8 mouse cellular contexts compared by ENCODE assay signal in the genomic region with DNA sequence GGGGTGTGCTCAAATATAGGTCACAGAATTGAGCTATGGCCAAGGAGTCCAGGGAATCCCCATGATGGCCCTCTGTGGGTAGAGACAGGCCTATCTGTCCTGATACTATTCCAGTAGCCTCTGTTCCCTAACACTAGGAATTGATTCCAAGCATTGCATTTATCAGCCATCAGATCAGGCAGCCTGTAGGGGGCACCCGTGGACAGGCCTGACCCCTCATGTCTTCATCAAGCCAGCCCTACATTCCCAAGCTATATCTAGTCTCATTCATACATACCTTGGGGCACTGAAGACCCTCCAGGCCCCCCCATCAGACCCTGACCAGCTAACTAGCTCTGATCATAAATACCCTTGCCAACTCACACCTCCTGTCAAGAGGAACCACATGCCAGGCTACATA. TPM values are rescaled to one million over a fixed set of nuclear protein-coding genes. Genes with fewer than 3 reads are reported as not detected.
A peak's percentile ranks its signal among the peaks of the same experiment; 100 is the strongest.
DNase-seq lines count a peak whose midpoint lies in the region; ATAC-seq and TF ChIP-seq lines count a peak whose summit lies in the region.

No protein-coding gene starts in this region.

- no peak for TF ChIP-seq POLR2A in embryonic fibroblast, embryonic 13.5 days (IDR thresholded peaks at IDR 0.05; ENCODE audit: low read depth, low read length)

- no peaks in the 10 kb centered on the region for H3K9me3 ChIP-seq in heart, embryonic 10.5 days
- no peaks in the 10 kb centered on the region for H3K9me3 ChIP-seq in midbrain, embryonic 13.5 days

- TF ChIP-seq CTCF in embryonic fibroblast, embryonic 13.5 days (IDR thresholded peaks at IDR 0.05; ENCODE audit: borderline replicate concordance, insufficient read depth, low read length): peak; percentile 51; the same call in 1 of the 2 replicates

- no peak overlapping the region for H3K4me3 ChIP-seq in heart, embryonic 10.5 days
- no peak overlapping the region for H3K4me3 ChIP-seq in embryonic fibroblast, embryonic 13.5 days (ENCODE audit: insufficient read depth, low read length)
- no peak overlapping the region for H3K4me3 ChIP-seq in midbrain, embryonic 13.5 days (replicated peaks)

- H3K27me3 ChIP-seq in heart, embryonic 10.5 days (ENCODE audit: insufficient read depth, poor library complexity, severe bottlenecking): no peaks in the 10 kb centered on the region
- no peaks in the 10 kb centered on the region for H3K27me3 ChIP-seq in midbrain, embryonic 13.5 days

- H3K4me1 ChIP-seq in heart, embryonic 10.5 days: peaks cover 8% of the 10 kb centered on the region
- H3K4me1 ChIP-seq in embryonic fibroblast, embryonic 13.5 days (ENCODE audit: control insufficient read depth, insufficient read depth, low read length): no peaks in the 10 kb centered on the region
- H3K4me1 ChIP-seq in midbrain, embryonic 13.5 days (replicated peaks): peaks cover 6% of the 10 kb centered on the region

- peak; percentile 55; the same call in 1 of the 2 replicates for ATAC-seq in midbrain, embryonic 13.5 days

- WGBS in heart, embryonic 10.5 days: 0% methylated on average over 1 of the region's 1 CpGs
- 0% methylated on average over 1 of the region's 1 CpGs for WGBS in midbrain, embryonic 13.5 days

- no peak overlapping the region for H3K4me2 ChIP-seq in midbrain, embryonic 13.5 days (replicated peaks)

- H3K27ac ChIP-seq in heart, embryonic 10.5 days: no peak overlapping the region
- no peak overlapping the region for H3K27ac ChIP-seq in embryonic fibroblast, embryonic 13.5 days (ENCODE audit: insufficient read depth, low read length)
- no peak overlapping the region for H3K27ac ChIP-seq in midbrain, embryonic 13.5 days

- H3K9ac ChIP-seq in midbrain, embryonic 13.5 days (replicated peaks): no peak overlapping the region

- DNase-seq in heart, postnatal 10 days: peak; percentile 48 to 55
- no peak for DNase-seq in heart, embryonic 10.5 days (ENCODE audit: low spot score)
- peak; percentile 42 to 46 for DNase-seq in B cell, adult 2 months
- peak; percentile 70 for DNase-seq in ZHBTc4 (ENCODE audit: low read depth, low spot score)
- DNase-seq in left cerebral cortex, adult 18-20 months (ENCODE audit: low spot score in 2 of 2): peak; percentile 53 to 66
- DNase-seq in T-cell, adult 2 months (ENCODE audit: low spot score): no peak

- H3K36me3 ChIP-seq in heart, embryonic 10.5 days: peaks cover 22% of the 10 kb centered on the region
- H3K36me3 ChIP-seq in midbrain, embryonic 13.5 days: peaks cover 10% of the 10 kb centered on the region; the same call in 1 of the 2 replicates

- intact Hi-C loops in heart, postnatal 10 days (cut with DNase I): no loop called here

RNA-seq across cellular contexts. Expression of a gene that starts 17.7 kb away (rescaled TPM):
- 10 to 100 TPM; 16.5 to 20.8 TPM for total RNA-seq in heart, postnatal 10 days (2021)
- 37.7 and 42.5 TPM in 2 replicates for polyA plus RNA-seq in heart, embryonic 10.5 days (2016; fragmentation: Nextera tagmentation; extraction: Ambion mirVana)
- 22.8 and 28.1 TPM in 2 replicates for polyA plus RNA-seq in embryonic fibroblast, embryonic 13.5 days (2011; ENCODE audit: insufficient read length, low read depth, missing spikeins)
- 10 to 100 TPM; 26.8 to 28.0 TPM for total RNA-seq in left cerebral cortex, adult 18-20 months (2021)
- polyA plus RNA-seq in midbrain, embryonic 13.5 days (2015; fragmentation: Nextera tagmentation; extraction: Ambion mirVana): 31.8 and 33.2 TPM in 2 replicates

RNA-seq across cellular contexts. Expression of a gene that starts 18.0 kb away (rescaled TPM):
- 10 to 100 TPM; 16.8 to 20.7 TPM for total RNA-seq in heart, postnatal 10 days (2021)
- 185 and 235 TPM in 2 replicates for polyA plus RNA-seq in heart, embryonic 10.5 days (2016; fragmentation: Nextera tagmentation; extraction: Ambion mirVana)
- 62.0 and 75.1 TPM in 2 replicates for polyA plus RNA-seq in embryonic fibroblast, embryonic 13.5 days (2011; ENCODE audit: insufficient read length, low read depth, missing spikeins)
- 1 to 10 TPM; 4.2 to 6.5 TPM for total RNA-seq in left cerebral cortex, adult 18-20 months (2021)
- 84.6 and 88.0 TPM in 2 replicates for polyA plus RNA-seq in midbrain, embryonic 13.5 days (2015; fragmentation: Nextera tagmentation; extraction: Ambion mirVana)

RNA-seq across cellular contexts. Expression of a gene that starts 23.6 kb away (rescaled TPM):
- total RNA-seq in heart, postnatal 10 days (2021): 10 to 100 TPM; 27.6 to 29.5 TPM
- 173 and 225 TPM in 2 replicates for polyA plus RNA-seq in heart, embryonic 10.5 days (2016; fragmentation: Nextera tagmentation; extraction: Ambion mirVana)
- 60.2 and 67.7 TPM in 2 replicates for polyA plus RNA-seq in embryonic fibroblast, embryonic 13.5 days (2011; ENCODE audit: insufficient read length, low read depth, missing spikeins)
- 10 to 100 TPM; 26.1 to 28.3 TPM for total RNA-seq in left cerebral cortex, adult 18-20 months (2021)
- polyA plus RNA-seq in midbrain, embryonic 13.5 days (2015; fragmentation: Nextera tagmentation; extraction: Ambion mirVana): 143 and 151 TPM in 2 replicates

RNA-seq across cellular contexts. Expression of a gene that starts 45.5 kb away (rescaled TPM):
- 10 to 100 TPM in 1 of 2 experiments, 1 to 10 TPM in 1; 8.0 to 14.3 TPM for total RNA-seq in heart, postnatal 10 days (2021)
- polyA plus RNA-seq in heart, embryonic 10.5 days (2016; fragmentation: Nextera tagmentation; extraction: Ambion mirVana): 5.8 and 8.6 TPM in 2 replicates
- polyA plus RNA-seq in embryonic fibroblast, embryonic 13.5 days (2011; ENCODE audit: insufficient read length, low read depth, missing spikeins): 0.97 and 1.7 TPM in 2 replicates
- 100 to 1,000 TPM; 104 to 116 TPM for total RNA-seq in left cerebral cortex, adult 18-20 months (2021)
- 38.3 and 45.9 TPM in 2 replicates for polyA plus RNA-seq in midbrain, embryonic 13.5 days (2015; fragmentation: Nextera tagmentation; extraction: Ambion mirVana)

RNA-seq across cellular contexts. Expression of a gene that starts 46.2 kb away (rescaled TPM):
- total RNA-seq in heart, postnatal 10 days (2021): 1 to 10 TPM; 1.2 TPM
- polyA plus RNA-seq in heart, embryonic 10.5 days (2016; fragmentation: Nextera tagmentation; extraction: Ambion mirVana): 0.79 and 1.2 TPM in 2 replicates
- polyA plus RNA-seq in embryonic fibroblast, embryonic 13.5 days (2011; ENCODE audit: insufficient read length, low read depth, missing spikeins): 1.3 and 1.4 TPM in 2 replicates
- 1 to 10 TPM in 1 of 2 experiments, under 1 TPM in 1; 0.67 to 1.1 TPM for total RNA-seq in left cerebral cortex, adult 18-20 months (2021)
- polyA plus RNA-seq in midbrain, embryonic 13.5 days (2015; fragmentation: Nextera tagmentation; extraction: Ambion mirVana): 0.85 TPM in 2 replicates

Comparison
In these comparisons a context has a peak if more than half of its experiments do, and no peak if none do; other contexts are left out.
1. DNase-seq: peak in heart, postnatal 10 days (2 of 2), B cell, adult 2 months (2 of 2), ZHBTc4 (single experiment) and left cerebral cortex, adult 18-20 months (2 of 2); none in heart, embryonic 10.5 days (single experiment) and T-cell, adult 2 months (single experiment).